Mouse (Mus musculus): ENCODE data around the gene Armc2.

- TF ChIP-seq EP300 (IDR thresholded peaks at IDR 0.05; ENCODE audit: low read depth) (no peak), CTCF (IDR thresholded peaks at IDR 0.05; ENCODE audit: low read depth) (no peak)
Observed at GRCm38 (mm10) chr10:41990896-41991295, 27.3 kb downstream of the Armc2 start.
